Mouse (Mus musculus): ENCODE results near the gene 4933434E20Rik. TPM values are rescaled to one million over a fixed set of nuclear protein-coding genes. Genes with fewer than 3 reads are reported as not detected.

Gene 4933434E20Rik
- total RNA-seq, 2 experiments from 2014 or later: 101 to 108 TPM

Small RNA genes lying within 50 kb of the gene (microRNA-seq; reads per million reads assigned to microRNA genes)
- gene Mir190b (8.2 to 9.1 reads per million in 2 experiments), gene Mir7669 (0.25 to 0.85 reads per million in 2 experiments)

Other genes with a start within 250 kb of the 4933434E20Rik start
- 1 to 10 TPM; 3.0 to 3.8 TPM for gene She, start 220.3 kb upstream of the 4933434E20Rik start, total RNA-seq (2021)
- gene Il6ra, start 138.4 kb upstream of the 4933434E20Rik start, total RNA-seq (2021): 1 to 10 TPM; 3.4 to 3.9 TPM
- 100 to 1,000 TPM in 1 of 2 experiments, 10 to 100 TPM in 1; 97.9 to 106 TPM for gene Atp8b2, start 88.1 kb upstream of the 4933434E20Rik start, total RNA-seq (2021)
- 100 to 1,000 TPM in 1 of 2 experiments, 10 to 100 TPM in 1; 90.8 to 101 TPM for gene Hax1, start 52.9 kb upstream of the 4933434E20Rik start, total RNA-seq (2021)
- gene Ubap2l, start 992 bp downstream of the 4933434E20Rik start, total RNA-seq (2021): 100 to 1,000 TPM; 163 to 176 TPM
- 100 to 1,000 TPM; 183 to 206 TPM for gene Tpm3, start 21.0 kb downstream of the 4933434E20Rik start, total RNA-seq (2021)
- gene Nup210l, start 52.5 kb downstream of the 4933434E20Rik start, total RNA-seq (2021): under 1 TPM; 0.14 to 0.30 TPM
- 1,000 to 10,000 TPM in 1 of 2 experiments, 100 to 1,000 TPM in 1; 977 to 1,003 TPM for gene Rps27, start 162.0 kb downstream of the 4933434E20Rik start, total RNA-seq (2021)
- 1 to 10 TPM; 5.5 to 7.6 TPM for gene Rab13, start 162.1 kb downstream of the 4933434E20Rik start, total RNA-seq (2021)
- 10 to 100 TPM; 43.0 to 43.5 TPM for gene Jtb, start 180.0 kb downstream of the 4933434E20Rik start, total RNA-seq (2021)
- gene Creb3l4, start 191.9 kb downstream of the 4933434E20Rik start, total RNA-seq (2021): under 1 TPM in 1 of 2 experiments, not detected in 1; 0.40 TPM
- gene Slc39a1, start 196.5 kb downstream of the 4933434E20Rik start, total RNA-seq (2021): 10 to 100 TPM; 43.0 to 43.4 TPM
- 10 to 100 TPM; 35.4 to 38.8 TPM for gene Crtc2, start 202.5 kb downstream of the 4933434E20Rik start, total RNA-seq (2021)
- gene Dennd4b, start 213.5 kb downstream of the 4933434E20Rik start, total RNA-seq (2021): 10 to 100 TPM; 33.4 to 37.2 TPM
- 10 to 100 TPM; 86.6 to 91.2 TPM for gene Gatad2b, start 241.5 kb downstream of the 4933434E20Rik start, total RNA-seq (2021)

All from left cerebral cortex, adult 18-20 months (tissue).